Mouse (Mus musculus): ENCODE measurements at regions not wholly inside any gene's neighbourhood (a gene's known extent, or its start where the extent isn't known, plus 50 kb on each side); places are given as distances from the start of the nearest gene placed in this dataset.
A peak's percentile ranks its signal among the peaks of the same experiment; 100 is the strongest.
"Not testable (repeated sequence)": the region's sequence is repeated elsewhere in the genome, so short reads cannot be mapped to it uniquely, and the experiment has no call there.

DNA sequence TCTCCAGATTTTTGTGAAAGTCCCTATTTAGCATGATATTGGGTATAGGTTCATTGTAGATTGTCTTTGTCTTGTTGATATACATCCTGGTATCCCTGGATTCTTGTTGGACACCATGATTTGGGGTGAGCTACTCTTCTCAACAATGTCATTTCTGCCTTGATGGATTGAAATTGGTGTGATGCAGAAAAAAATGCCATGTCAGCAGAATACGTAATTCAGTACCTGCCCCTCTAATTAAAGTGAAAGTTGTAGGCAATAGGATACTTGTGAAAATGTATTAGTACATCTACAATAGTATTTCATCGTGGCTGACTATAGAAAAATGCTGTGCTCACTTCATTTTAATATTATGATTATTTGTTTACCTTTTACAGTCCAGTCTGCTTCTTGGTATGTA lies 280.7 kb upstream of the Gm21293 start:
- no peak for ATAC-seq (replicated peaks; ENCODE audit: low read depth, poor library complexity, severe bottlenecking)

GRCm38 (mm10) chr10:103863909-103864308 lies 278.9 kb upstream of the Gm21293 start:
- no peak for ATAC-seq (replicated peaks; ENCODE audit: low read depth, poor library complexity, severe bottlenecking)

- ATAC-seq (replicated peaks; ENCODE audit: low read depth, poor library complexity, severe bottlenecking): no peak
Observed at GRCm38 (mm10) chr10:103910098-103910497, 232.7 kb upstream of the Gm21293 start.

DNA sequence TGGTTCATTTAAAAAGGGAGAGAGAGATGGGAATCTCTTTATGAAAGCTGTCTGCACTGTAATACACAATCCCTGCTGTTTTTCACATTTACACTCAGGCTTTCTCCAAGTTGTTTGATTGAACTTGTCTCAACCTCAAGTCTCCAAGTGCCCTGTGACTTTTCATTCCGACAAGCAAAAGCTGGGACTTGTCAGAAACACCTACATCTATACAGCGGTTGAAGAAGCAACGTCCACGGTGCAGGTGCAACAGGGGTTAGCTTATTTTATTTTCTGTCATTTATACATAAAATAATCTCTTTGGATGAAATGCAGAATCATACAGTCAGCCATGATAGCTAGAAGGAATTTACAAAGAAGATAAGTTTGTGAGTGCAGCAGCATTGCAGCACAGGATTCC lies 184.6 kb upstream of the Gm21293 start:
- no peak for ATAC-seq (replicated peaks; ENCODE audit: low read depth, poor library complexity, severe bottlenecking)

- ATAC-seq (replicated peaks; ENCODE audit: low read depth, poor library complexity, severe bottlenecking): no peak
Observed at GRCm38 (mm10) chr10:103976059-103976458, 166.7 kb upstream of the Gm21293 start.

DNA sequence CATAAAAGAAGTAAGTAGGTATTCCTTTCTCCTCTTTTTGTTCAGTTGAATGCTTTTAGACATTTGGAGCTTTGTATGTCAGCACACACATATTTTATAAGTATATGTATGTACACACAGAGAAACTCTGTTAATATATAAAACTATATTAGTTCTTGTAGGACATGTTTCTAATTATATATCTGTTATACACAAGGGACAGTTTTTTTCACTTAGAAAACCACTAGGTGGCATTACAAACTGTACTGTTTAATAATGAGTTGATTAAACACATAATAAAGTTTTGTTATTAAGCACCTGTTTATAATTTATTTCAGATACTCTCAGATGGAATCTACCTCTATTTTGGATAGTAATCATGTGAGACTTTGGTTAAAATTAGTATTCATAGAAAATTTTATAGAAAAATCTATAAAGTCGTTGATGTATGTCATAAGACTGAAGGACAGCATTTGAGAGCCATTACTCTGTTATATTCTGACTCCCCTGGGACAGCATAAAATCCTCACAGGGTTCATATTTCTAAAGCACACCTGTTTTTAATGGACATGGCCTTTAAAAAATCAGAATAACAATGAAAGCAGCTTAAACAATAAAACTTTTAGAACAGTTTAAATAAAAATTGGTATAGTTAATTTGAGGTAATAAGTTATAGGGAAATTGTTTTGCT lies 158.4 kb upstream of the Gm21293 start:
- ATAC-seq (replicated peaks; ENCODE audit: low read depth, poor library complexity, severe bottlenecking): 0 out of 2 replicates have a peak, but pooled peaks have one; percentile 32

DNA sequence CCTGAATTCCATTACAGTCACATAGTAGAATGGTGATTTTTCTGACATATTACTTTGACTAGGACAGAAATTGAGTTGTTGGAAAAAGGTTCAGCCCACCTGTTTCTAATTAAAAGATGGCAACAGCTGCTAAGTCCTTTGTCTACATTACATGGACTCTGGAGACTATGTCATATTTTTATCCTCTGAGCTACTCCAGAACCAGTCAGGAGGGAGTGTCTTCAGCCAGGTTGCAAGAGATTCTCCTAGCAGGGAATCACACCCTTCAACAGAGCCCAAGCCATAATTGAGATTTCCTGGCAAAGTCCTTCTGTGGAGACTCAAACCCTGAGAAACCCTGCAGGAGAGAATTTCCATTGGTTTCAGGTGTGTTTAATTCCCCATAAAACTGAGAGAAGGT lies 123.2 kb upstream of the Gm21293 start:
- ATAC-seq (replicated peaks; ENCODE audit: low read depth, poor library complexity, severe bottlenecking): no peak

DNA sequence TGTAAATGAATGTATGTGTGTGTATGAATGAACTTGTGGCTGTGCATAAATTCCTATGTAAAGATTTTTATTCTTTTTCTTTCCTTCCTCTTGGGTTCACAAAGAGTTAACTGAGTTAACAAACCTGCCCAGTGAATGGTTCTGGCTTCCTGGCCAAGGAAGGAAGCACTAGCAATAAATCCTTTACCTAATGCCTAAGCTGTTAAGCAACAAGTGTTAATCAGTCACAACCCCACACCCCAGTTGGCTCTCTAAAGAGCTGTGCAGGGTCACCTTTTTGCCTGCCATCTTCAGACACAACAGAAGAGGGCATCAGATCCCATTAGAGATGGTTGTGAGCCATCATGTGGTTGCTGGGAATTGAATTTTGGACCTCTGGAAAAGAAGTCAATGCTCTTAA lies 121.2 kb upstream of the Gm21293 start:
- ATAC-seq (replicated peaks; ENCODE audit: low read depth, poor library complexity, severe bottlenecking): no peak

- no peak for ATAC-seq (replicated peaks; ENCODE audit: low read depth, poor library complexity, severe bottlenecking)
Observed at GRCm38 (mm10) chr10:104028162-104028561, 114.6 kb upstream of the Gm21293 start.

GRCm38 (mm10) chr10:104032771-104033170 lies 110.0 kb upstream of the Gm21293 start:
- ATAC-seq (replicated peaks; ENCODE audit: low read depth, poor library complexity, severe bottlenecking): no peak

- not testable (repeated sequence) for ATAC-seq (replicated peaks; ENCODE audit: low read depth, poor library complexity, severe bottlenecking)
Observed at GRCm38 (mm10) chr10:104041729-104042386, 100.9 kb upstream of the Gm21293 start.

DNA sequence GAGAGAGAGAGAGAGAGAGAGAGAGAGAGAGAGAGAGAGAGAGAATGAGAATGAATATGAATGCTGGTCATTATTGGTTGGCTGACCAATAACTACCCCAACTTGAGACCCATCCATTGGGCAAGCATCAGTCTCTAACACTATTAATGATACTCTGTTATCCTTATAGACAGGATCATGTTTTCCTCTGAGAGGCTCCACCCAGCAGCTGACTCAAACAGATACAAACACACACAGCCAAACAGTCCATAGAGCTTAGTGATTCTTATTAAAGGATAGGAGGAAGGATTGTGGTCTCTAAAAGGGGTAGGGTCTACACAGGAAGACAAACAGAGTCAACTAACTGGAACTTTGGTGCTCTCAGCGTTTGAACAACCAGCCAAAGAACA lies 100.4 kb upstream of the Gm21293 start:
- no peak for ATAC-seq (replicated peaks; ENCODE audit: low read depth, poor library complexity, severe bottlenecking)

GRCm38 (mm10) chr10:104043569-104043968 lies 99.2 kb upstream of the Gm21293 start:
- ATAC-seq (replicated peaks; ENCODE audit: low read depth, poor library complexity, severe bottlenecking): peak; percentile 66
